Mouse (Mus musculus) layer of hippocampus, postnatal 25 days (tissue): ENCODE results near the gene Gpr3. TPM values are rescaled to one million over a fixed set of nuclear protein-coding genes. Genes with fewer than 3 reads are reported as not detected.
A peak's percentile ranks its signal among the peaks of the same experiment; 100 is the strongest.

Source experiments
- DNase-seq, 2 experiments: peaks; one replicate each; pipeline ENCODE4 v3.0.0; 2022; ENCODE audit warnings: mixed read lengths in 2 of 2, low spot score in 1 of 2; ENCODE audit errors: extremely low spot score in 1 of 2
- total RNA-seq, 2 experiments: library from RNA; stranded (reverse); gene quantifications; 2 replicates each; pipeline ENCODE4 v1.2.3; 2021

Gpr3 gene
- total RNA-seq, 2 experiments from 2014 or later = 5.3 to 8.2 TPM

DNA sequence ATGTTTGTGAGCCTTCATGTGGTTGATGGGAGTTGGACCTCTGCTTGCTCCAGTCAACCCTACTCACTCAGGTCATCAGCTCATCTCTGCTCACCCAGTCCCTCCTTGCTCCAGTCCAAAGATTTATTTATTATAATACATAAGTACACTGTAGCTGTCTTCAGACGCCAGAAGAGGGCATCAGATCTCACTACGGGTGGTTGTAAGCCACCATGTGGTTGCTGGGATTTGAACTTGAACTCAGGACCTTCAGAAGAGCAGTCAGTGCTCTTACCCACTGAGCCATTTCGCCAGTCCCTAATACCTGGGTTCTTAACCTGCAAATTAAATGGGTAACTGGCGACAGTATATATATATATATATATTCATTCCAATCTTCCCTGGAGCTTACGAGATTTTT lies 23.1 kb upstream of the Gpr3 start:
- DNase-seq = no peak

DNA sequence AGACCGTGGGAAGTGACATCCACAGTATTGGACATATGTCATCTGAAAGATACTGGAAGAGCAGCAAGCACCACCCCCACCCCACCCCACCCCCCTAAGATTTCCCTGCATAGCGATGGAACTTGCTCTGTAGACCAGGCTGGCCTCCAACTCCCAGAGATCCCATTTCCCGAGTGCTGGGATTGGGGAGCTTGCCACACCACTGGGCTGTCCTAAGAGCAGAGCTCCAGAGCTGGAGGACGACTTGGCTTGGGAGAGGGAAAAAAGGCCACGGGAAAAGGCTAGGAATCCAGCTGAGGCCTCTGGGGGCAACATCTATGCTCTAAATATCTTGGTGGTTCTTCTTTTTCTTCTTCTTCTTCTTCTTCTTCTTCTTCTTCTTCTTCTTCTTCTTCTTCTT lies 22.4 kb upstream of the Gpr3 start:
- DNase-seq = no peak

DNA sequence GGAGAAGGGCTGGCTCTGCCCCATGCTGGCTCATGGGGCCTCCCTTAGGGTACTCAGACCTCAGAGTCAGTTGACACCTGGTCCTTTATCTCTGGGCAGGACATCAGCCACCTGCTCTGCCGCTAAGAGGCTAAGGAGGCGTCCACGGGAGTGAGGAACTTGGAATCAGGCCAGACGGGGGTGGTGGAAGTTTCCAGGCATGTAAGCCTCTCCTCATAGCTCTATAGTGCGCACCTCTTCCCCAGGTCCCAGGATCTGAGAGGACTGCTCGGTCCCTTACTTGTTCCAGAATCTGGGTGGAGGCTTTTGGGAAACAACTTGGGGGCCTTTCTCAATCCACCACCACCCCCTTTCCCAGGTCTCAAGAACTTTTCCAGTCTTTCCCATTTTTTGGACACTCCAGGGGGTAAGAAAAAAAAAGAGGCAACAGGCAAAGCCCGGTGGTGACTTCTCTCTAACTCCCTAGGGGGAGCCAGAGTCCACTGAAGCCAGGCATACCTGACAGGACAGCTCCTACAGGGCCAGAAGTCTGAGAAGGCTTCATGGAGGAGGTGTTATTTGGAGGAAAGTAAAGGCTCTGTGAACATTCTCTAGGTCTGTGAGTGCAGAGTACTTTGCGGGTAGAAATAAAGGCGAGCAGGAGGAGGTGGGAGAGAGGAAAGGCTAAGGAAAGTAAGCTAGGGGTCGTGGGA lies 21.1 kb upstream of the Gpr3 start:
- no peak for DNase-seq

DNA sequence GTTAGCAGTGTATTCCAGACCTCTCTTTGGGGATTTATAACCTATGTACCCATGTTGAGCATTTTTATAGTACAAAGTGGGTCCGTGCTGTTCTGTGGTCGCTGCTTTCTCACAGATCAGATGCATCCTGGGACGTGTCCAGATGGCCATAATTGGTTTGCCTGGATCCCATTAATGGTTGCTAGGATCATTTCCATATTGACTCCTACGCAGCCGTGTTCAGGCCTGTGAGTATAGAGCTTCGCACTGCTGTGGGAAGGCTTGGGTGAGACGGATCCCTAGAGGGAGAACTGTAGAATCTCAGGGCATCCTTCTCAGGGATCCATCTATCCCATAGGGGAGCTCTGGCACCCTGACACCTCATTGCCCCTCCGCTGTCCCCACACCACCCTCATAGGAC lies 17.2 kb upstream of the Gpr3 start:
- no peak for DNase-seq

DNA sequence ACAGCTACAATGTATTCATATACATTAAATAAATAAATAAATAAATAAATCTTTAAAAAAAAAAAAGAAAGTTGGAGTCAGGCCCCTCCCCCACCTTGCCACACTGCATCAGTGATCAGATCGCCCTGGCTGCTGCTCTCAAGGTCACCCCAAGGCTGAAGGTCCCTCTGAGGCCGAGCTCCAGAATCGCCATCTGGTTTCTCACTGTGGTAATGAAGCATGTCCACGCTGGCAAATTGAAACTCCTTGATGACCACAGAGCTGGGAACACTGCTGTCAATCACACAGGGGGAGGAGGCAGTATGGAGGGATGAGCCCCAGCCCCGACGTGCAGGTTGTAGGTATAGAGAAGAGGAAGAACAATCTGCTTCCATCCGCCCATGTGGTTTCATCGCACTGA lies 15.3 kb upstream of the Gpr3 start:
- no peak for DNase-seq

DNA sequence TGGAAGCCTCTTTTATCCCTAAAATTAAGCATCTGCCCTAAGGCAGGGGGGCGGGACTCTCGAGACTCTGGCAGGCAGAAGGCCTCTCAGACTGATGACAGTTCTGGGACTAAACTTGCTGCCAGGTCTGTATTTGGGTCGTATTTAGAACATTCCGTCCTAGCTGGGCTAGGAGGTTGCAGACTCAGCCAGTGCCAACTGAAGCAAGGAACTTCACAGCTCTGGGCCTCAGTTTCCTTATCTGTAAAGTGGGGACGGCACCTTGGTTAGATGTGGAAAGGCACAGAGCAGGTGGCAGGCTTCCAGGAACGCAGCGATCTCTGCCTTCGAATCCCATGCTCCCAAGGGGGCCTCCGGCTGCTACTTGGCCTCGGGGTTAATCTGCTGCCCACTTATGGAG lies 13.7 kb upstream of the Gpr3 start:
- DNase-seq = no peak

DNA sequence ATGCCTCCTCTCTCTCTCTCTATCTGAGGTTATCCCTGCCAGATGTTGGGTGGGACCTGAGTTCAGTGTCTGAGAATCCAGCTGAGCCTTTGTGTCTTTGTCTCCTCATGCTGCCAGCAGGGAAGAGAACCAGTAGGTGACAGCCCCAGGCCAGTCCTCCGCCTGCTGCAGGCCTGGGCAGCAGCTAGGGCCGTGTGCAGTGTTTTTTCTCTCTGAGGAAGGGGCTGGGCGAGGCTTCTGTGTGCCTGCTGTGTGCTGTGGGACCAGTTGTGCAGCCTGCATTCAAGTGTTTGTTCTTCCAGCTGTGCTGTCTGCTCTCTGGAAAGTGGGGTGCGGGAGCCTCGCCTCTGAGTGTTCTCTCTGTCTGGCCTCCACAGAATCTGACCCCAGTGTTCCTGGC lies 11.5 kb upstream of the Gpr3 start:
- DNase-seq = no peak

DNA sequence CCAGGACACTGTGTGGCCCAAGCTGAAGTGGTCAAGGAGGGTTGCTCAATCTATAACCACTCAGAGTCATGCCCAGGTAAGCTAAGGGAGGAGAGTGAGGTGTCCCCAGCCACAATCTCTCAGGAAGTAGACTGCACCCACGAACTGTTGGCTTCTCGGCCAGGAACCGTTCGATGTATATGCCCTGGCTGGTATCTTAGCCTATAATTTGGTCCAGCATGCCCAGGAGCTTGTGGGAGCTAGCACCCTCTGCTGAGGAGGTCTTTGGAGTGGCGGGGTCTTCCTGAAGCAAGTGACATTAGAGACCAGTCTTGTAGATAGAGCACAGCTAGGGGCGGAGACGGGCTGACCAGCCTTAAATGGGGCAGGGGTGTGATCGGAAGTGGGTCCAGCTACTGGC lies 9.4 kb upstream of the Gpr3 start:
- DNase-seq = no peak

DNA sequence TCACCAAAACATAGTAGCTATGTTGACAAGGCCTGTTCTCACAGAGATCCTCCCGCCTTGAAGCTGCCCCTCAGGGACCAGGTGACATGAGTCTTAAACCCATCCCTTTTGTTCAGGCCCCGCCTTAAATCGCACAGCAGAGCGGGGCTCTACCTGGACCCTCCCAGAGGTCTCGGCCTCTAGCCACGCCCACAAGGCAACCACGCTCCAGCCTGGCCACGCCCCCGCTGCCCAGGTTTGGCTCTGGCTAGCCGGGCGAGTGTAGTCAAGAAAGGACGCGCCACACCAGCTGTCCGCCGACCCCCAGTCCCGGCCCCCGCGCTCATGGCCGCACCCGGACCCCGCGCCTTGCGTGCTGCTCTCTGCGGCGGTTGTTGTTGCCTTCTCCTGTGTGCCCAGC lies 8.3 kb upstream of the Gpr3 start:
- DNase-seq = no peak

DNA sequence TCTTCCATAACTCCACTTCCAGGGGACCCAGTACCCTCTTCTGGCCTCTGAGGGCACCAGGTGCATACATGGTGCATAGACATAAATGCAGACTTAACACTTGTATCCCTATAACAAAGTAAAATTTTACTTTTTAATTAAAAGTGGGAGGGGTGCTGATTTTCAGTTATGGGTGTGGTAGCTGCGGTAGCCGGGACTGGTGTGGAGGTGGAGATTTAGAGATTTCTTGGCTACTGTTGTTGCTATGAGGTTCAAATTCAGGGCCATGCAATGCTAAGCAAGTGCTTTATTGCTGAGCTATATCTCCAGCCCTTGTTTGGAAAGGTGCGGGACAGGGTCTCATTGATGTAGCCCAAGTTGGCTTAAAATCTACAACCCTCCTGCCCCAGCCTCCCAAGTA lies 6.4 kb upstream of the Gpr3 start:
- no peak for DNase-seq

DNA sequence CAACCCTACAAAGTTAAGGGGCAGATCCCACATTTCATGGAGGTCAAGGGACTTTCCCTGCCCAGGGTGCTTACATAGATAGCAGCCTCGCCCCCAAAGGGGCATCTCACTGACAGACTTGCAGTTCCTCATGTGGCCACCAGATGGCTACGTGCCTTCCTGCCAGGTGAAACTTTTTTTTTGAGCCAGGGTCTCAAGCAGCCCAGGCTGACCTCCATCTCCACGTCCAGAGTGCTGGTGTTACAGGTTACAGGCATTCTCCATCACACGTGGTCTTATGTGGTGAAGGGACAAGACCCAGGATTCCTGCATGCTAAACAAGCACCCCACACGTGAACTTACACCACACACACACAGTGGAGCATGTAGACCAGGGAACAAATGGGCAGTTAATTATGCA lies 5.3 kb upstream of the Gpr3 start:
- peak in 1 of 2 experiments; percentile 70 for DNase-seq

DNA sequence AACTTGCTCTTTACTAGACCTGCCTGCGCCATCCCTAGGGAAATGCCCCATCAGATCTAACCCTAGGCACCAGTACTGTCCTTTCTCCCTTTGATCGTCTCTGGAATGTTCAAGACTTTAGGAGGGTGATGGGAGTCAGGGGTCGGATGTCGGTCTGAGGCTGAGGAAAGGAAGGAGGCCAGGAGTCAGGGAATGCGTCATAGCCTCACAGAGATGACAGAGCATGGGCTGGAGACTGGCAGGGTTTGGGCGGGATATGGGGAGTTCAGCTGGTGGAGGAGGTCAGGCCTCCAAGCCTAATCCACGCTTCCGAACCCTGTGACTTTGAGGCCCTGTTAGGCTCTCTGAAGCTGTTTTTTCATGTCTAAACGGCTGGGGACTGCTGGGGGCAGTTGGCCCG lies 1.3 kb upstream of the Gpr3 start:
- no peak for DNase-seq

DNA sequence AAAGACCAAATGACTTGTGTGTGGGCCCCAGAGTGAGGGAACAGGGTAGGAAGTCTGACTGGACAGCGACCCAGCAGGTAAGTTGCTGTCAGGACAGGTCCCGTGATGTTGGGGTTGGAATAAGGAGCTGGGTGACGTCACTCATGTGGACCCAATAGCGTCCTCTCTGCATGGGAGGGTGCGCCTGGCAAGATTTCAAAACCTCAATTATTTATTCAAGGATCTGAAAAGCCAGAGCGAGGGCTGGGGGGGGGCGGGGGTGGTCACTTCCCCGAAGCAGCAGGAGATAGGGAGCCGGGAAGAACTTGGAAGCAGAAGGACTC lies 893 bp upstream of the Gpr3 start:
- no peak for DNase-seq

DNA sequence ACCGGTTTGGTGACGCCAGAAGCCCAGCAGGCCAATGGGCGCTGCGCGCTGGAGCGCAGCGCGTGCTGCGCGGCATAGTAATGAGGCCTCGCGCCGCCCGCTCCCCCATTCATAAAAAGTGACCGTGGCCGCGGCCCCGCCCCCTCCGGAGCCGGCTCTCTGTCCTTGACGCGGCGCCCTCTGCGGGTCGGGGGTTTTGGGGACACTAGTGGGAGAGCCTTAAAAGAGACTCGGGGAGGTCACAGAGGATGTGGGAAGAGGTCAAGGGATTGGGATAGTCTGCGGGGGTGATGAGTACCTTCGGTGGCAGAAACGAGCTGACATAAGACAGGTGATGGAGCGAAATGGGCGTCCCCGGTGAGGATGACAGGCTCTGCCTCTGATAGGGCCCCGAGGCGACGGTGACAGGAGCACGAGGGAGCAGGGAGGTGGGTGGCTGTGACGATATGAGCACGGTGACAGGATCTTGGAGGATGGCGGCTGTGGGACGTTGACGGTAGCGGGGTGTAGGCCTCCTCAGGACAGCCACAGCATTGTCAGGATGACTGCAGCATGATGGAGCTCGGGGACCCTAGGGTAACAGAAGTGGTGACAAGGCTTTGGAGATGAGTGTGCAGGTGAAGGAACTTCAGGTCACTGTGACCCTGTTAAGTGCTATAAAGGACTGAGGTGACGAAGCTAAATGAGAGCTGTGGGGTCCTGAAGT lies 379 bp upstream of the Gpr3 start:
- DNase-seq = peak; percentile 63 to 73

DNA sequence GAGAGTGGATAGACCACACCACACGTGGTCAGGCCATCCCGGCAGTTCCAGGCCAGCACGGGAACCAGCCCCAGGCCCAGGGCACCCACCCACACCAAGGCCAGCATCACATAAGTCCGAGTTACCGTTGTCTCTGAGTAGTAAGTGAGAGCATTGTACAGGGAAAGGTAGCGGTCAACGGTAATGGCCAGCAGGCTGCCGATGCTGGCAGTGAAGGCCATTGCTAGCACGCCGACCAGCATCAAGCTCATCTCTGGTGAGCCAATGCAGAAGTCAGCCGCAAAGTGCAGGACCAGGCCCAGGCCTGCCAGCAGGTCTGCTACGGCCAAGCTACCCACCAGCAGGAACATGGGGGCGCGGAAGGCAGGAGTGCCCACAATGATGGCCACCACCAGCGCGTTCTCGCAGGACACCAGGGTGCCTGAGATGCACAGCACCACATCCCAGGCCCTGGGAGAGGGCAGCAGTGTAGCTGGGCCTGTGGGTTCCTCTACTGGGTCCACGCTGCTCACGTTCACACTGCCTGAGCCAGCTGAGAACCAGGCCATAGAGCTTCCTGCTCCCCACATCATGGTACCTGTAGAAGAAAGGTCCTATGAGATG lies 1.4 kb downstream of the Gpr3 start:
- no peak for DNase-seq

DNA sequence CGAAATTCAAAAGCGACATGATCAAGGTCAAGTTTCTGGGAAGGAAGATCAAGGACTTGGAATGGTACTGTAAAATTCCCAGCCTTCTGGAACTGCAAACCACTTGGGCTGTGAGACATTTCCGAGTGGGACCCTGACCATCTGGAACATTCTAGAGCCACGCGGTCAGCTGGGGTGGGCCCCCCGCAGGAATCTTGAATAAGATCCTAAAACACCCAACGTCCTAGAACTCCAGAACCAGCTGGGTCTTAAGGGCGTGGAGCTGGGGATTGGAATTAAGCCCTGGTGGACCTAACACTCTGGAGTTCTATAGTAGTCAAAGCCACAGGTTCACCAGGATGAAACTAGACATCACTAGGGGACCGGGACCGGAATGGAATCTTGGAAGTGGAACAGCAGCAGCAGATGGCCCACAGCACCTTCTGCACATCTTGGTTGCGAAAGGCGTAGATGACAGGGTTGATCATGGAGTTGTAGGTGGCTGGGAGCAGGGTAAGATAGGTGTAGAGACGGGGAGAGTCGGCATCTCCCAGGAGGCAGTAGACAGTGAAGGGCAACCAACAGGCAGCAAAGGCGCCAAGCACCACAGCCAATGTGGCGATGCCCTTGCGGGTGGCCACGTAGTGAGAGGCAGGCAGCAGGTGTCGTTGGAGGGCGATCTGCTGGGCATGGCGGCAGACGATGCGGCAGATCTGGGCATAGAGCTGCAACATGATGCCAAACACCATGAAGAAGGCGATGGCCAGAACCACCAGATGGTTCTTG lies 2.1 kb downstream of the Gpr3 start:
- no peak for DNase-seq

DNA sequence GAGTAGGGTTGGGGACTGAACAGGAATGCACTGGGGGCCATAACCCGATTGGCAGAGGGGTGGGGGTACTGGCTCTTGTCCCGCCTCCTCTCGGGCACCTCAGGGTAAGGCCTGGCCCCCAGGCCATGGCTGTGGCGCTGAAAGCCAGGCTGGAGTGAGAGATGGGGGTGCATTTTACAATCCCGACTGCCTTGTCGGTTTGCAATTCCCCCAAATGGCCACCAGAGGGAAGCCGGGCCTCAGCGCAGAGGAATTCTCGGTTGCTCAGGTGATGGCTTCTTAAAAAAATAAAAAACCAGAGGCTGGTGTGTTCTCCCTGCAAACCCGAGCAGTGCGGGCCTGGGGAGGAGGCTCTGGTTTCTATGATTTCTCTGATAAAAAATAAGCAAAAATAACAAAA lies 3.0 kb downstream of the Gpr3 start:
- no peak for DNase-seq

DNA sequence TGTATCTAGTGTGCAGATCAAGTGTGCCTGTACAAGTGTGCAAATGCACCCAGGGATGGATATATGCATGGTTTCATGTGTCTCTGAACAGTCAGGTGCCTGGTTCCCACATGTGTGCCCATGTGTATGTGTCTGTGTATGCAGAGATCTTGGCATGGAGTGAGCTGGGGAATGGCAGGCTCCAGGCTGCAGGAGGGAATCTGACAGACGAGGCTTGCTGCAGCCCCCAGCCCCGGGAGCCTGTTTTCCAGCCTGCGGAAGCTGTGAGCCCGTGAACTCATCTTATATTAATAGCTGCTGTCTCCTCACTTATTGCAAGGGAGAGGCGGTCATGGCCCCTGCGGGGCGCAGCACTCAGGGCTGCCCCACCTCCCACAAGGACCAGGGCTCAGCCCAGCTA lies 8.0 kb downstream of the Gpr3 start:
- no peak for DNase-seq

DNA sequence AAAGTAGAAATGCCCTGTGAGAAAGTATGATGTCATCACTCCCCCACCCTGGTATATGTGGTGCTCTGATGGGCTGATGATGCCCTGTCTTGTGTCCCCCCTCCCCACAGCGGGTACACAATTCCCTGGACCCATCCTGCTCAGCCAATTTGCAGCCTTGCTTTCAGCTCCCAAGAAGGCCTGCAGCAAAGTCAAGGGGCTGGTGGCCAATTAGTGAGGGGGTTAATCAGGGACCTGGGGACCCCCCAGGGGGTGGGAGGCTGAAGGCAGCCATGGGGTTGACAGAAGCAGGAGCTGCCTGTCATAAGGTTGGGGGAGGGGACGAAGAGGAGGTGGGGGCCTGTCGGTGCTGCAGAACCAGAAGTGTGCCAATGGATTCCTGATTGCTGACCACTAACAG lies 8.7 kb downstream of the Gpr3 start:
- DNase-seq = no peak

DNA sequence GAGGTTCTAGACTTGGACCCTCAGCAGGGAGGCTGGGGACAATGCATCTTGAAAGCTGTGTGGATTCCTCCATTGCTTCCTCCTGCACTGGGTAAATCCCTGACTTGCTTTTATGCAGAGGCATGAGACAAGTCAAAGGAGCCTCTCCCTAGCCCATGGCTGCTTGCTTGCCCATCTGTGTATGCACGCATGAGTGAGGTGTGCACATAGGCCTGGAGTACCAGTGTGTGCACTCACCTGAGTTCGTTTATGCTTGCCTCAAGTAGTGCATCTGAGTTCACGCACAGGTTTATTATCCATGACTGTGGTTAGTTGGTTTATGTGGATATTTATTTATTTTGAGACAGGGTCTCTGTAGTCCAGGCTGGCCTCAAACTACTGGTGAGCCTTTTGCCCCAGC lies 10.1 kb downstream of the Gpr3 start:
- DNase-seq = no peak

DNA sequence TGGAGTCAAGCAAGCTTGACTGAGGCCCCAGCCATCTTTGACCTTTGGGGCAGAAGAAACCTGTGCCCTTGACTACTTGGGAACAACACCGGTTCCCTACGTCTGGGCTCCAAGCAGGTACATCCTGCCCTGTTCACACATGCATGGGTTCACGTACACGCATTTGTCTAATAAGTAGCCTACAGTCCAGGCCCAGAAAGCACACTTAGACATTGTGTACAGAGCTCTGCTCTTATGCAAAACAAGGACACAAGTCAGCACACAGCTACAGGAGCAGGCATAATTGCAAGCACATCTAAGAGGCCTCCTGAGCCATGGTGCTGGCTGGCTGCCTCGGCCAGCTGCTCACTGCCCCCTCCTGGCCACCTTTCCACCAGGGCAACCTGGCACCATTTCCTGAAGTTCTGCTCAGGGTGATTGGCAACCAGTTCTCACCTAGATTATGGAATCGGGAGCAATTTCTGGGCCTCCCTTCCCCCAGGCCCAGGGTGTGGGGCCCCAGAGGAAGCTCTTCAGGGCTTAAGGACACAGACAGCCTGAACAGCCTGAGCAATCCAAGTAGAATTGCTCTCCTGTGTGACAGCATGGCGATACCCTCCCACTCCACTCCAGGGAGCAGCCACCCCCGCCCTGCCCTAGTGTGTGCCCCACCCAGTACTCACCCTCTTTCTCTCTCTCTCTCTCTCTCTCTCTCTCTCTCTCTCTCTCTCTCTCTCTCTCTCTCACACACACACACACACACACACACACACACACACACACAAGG lies 11.1 kb downstream of the Gpr3 start:
- no peak for DNase-seq
